Mouse (Mus musculus) heart, embryonic 11.5 days (tissue): ENCODE measurements around the gene Diexf. TPM values are rescaled to one million over a fixed set of nuclear protein-coding genes. Genes with fewer than 3 reads are reported as not detected.

Experiments used
- ATAC-seq: fragments of 200-750 bp; cut with Nextera tagmentation; replicated peaks from 2 replicates; pipeline ENCODE4 v1.8.0; 2017; ENCODE audit warnings: moderate library complexity; ENCODE audit not compliant: insufficient number of reproducible peaks, low FRiP score, low TSS enrichment
- H3K27ac ChIP-seq: fragments of 300-500 bp; sonication (generic); 2 replicates; pipeline ENCODE4 v1.5.1; 2014; ENCODE audit warnings: mild to moderate bottlenecking, low read depth, low read length
- H3K27me3 ChIP-seq: fragments of 300-500 bp; sonication (generic); 2 replicates; pipeline ENCODE4 v1.6.1; 2014; ENCODE audit warnings: mild to moderate bottlenecking, low read length, mixed read lengths; ENCODE audit not compliant: control insufficient read depth, insufficient read depth
- H3K36me3 ChIP-seq: fragments of 300-500 bp; sonication (generic); 2 replicates; pipeline ENCODE4 v1.6.1; 2014; ENCODE audit warnings: mild to moderate bottlenecking, low read length, moderate library complexity, mixed read lengths; ENCODE audit not compliant: control insufficient read depth, insufficient read depth
- H3K4me1 ChIP-seq: fragments of 300-500 bp; sonication (generic); 2 replicates; pipeline ENCODE4 v1.6.1; 2014; ENCODE audit warnings: low read length; ENCODE audit not compliant: control insufficient read depth, insufficient read depth
- H3K4me2 ChIP-seq: fragments of 300-500 bp; sonication (generic); 2 replicates; pipeline ENCODE4 v1.6.1; 2014; ENCODE audit warnings: mild to moderate bottlenecking, moderate library complexity
- H3K4me3 ChIP-seq: fragments of 300-500 bp; sonication (generic); 2 replicates; pipeline ENCODE4 v1.5.1; 2014; ENCODE audit warnings: low read depth, low read length
- H3K9ac ChIP-seq: fragments of 300-500 bp; sonication (generic); 2 replicates; pipeline ENCODE4 v1.6.1; 2014; ENCODE audit warnings: mild to moderate bottlenecking, low read depth, low read length, moderate library complexity
- H3K9me3 ChIP-seq: fragments of 300-500 bp; sonication (generic); replicated peaks from 2 replicates; pipeline ENCODE4 v1.6.1; 2016; ENCODE audit warnings: low read length; ENCODE audit not compliant: control insufficient read depth
- WGBS: fragments of 180-500 bp; shearing (Covaris S2); extraction: QIAGEN DNeasy Blood & Tissue Kit; methylation state at CpG from one replicate; pipeline ENCODE4 v1.1.7; 2014; ENCODE audit not compliant: insufficient replicate concordance; 5-methylcytosine and 5-hydroxymethylcytosine counted together
- polyA plus RNA-seq: library from polyadenylated mRNA; unstranded; fragments of >200 nt; fragmentation: Nextera tagmentation; extraction: Ambion mirVana; gene quantifications from 2 replicates; pipeline ENCODE4 v1.2.1, GENCODE M21; 2014

Diexf gene
- 5.6 and 6.9 TPM in 2 replicates for polyA plus RNA-seq

DNA sequence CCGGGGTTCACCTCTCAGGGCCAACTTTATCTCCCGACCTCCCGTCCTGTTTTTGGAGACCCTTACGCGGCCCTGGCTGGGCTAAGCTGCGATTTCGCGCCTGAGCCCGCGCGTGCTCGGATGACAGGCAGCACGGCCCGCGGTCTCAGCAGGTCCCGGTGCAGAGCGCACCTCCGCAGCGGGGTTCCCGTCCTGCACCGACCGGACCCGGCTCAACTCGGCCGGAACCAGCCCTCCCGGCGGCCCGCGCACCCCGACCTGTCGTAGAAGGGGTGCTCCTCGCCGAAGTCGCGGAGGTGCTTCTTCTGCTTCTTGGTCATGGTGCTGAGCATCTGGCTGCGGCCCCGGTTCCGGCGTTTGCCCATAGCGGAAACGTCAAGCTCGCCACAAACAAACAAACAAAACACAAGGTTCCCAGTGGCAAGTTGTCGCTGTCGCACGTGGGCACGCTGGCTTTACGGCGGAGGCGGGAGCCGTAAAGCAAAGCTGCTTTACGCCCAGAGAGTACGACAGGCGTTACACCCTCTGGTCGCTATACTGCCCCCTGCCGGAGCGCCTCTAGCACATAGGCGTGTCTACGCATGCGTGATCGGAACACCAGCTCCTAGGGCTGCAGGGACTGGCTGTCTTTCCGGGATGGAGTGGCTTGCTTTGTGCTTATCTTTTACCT, at the start of gene Diexf:
Diexf (minus strand) TSS at position 487 of the 670 bp plus-strand sequence.
- WGBS: under 1% methylated on average over 61 of the region's 61 CpGs
- Histone ChIP-seq H3K27me3 (no peaks in the 10 kb centered on the region), H3K36me3 (peaks cover 4% of the 10 kb centered on the region; the same call in 1 of the 2 replicates), H3K4me2 (peak within 1 kb of the TSS; percentile 66), H3K27ac (0 out of 2 replicates have a peak within 1 kb of the TSS, but pooled peaks have one; percentile 6), H3K9me3 (no peaks in the 10 kb centered on the region), H3K9ac (peak within 1 kb of the TSS; percentile 74), H3K4me1 (peaks cover 4% of the 10 kb centered on the region; the same call in 1 of the 2 replicates), H3K4me3 (peak within 1 kb of the TSS; percentile 90)
- ATAC-seq: peak; percentile 91

DNA sequence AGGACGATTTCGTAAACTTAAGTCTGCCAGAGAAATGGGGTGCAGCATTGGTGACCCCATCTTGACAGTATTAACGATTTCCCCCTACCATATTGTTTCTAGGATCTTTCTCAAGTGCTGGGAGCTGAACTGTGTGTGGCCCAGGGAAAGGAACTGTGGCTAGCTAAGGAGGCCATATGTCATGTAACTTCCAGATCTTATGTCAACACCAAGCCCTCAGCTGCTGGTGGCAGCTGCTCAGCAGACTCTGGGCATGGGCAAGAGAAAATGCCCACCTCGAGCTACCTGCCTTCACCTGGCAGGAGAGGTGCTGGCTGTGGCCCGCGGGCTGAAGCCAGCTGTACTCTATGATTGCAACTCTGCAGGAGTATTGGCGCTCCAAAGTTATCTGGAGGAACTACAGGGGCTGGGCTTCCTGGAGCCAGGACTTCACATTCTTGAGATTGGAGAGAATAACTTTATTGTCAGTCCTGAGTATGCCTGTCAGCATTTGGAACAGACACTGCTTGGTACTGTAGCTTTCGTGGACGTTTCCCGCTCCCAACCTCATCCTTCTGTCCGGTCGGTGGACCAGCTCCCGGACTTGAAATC, 44.2 kb upstream of the Diexf start:
- ATAC-seq: no peak
- Histone ChIP-seq H3K9me3 (no peaks in the 10 kb centered on the region), H3K4me3 (peak overlapping the region; percentile 81), H3K27me3 (no peaks in the 10 kb centered on the region), H3K27ac (peak overlapping the region; percentile 85), H3K4me2 (peak overlapping the region; percentile 89), H3K9ac (peak overlapping the region; percentile 71), H3K36me3 (no peaks in the 10 kb centered on the region), H3K4me1 (peaks cover 15% of the 10 kb centered on the region)
- 73% methylated on average over 13 of the region's 13 CpGs for WGBS

DNA sequence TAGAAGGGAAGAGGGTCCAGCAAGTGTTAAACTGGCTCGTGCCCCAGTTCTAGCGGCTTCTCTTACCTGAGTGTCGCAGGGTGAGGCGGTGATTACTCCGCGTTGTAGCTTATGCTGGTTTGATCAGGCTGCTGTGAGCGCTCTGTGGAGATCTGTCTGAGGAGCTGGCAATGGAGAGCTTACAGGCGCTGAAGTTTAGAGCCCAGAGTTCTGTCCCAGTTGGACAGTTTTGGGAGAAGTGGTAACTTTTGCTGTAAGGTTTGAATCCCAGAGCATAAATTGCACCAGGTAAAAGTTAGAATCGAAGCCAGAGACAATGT, 43.7 kb upstream of the Diexf start:
- Histone ChIP-seq H3K9me3 (no peaks in the 10 kb centered on the region), H3K4me2 (peak overlapping the region; percentile 89), H3K4me3 (peak overlapping the region; percentile 81), H3K27me3 (no peaks in the 10 kb centered on the region), H3K9ac (peak overlapping the region; percentile 71), H3K4me1 (peaks cover 15% of the 10 kb centered on the region), H3K27ac (peak overlapping the region; percentile 85), H3K36me3 (no peaks in the 10 kb centered on the region)
- no peak for ATAC-seq
- WGBS: 19% methylated on average over 9 of the region's 9 CpGs

DNA sequence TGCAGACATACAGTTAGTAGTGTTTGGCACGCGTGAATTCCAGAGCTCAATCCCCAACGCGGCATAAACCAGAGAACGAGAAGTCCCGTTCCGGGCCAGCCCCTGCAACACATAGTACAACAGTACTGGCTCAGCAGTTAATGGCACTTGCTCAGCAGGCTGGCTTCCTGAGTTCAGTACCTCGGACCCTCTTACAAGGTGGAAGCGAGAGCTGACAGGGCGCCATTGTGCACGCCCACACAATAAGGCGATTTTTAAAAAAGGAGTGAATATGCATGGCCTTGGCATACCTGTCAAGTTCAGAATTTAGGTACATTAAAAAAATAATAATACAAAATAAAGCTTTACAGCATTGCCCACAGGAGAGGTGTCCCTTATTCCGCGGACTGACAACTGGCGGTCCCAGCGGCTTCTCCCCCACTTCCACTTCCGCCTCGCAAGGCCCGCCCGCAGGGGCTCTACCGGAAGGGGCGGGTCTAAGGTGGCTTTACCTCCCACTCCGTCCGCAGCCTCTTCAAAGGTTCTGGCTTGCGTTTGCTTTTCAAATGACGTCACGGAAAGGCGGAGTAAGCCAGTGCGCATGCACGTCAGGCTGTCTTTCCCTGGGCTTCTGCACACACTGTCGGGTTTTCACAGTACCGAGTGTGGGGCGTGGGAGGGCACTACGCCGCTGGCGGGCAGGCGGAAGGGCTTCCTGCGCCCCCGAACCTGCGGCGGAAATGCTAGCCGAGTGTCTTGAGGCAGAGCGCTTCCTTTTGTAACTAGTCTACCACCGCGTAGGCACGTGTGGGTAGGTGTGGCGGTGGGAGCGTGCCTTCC, 43.1 kb upstream of the Diexf start:
- under 1% methylated on average over 48 of the region's 48 CpGs for WGBS
- no peaks in the 10 kb centered on the region for H3K36me3 ChIP-seq
- peak overlapping the region; percentile 81 for H3K4me3 ChIP-seq
- H3K27me3 ChIP-seq: no peaks in the 10 kb centered on the region
- peak overlapping the region; percentile 85 for H3K27ac ChIP-seq
- no peaks in the 10 kb centered on the region for H3K9me3 ChIP-seq
- ATAC-seq: peak; percentile 99
- peaks cover 15% of the 10 kb centered on the region for H3K4me1 ChIP-seq
- H3K4me2 ChIP-seq: peak overlapping the region; percentile 89
- H3K9ac ChIP-seq: peak overlapping the region; percentile 71

DNA sequence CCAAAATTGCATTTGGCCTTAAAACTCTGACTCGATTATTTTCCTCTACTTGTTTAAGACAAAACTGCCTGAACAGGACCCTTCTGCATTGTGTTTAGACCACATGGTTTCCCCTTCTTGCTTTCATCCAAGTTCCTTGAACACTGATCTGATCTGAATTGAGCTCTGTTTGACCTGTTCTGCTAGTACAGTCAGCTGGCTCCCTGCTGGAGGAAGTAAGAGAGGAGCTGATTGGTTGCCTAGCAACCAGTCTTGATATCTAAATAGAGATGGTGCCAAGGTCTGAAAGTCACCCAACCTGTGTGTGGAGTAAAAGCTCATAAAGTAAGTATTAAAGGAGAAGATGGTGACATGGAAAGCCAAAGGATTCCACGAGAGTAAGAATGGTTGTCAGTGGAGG, 39.8 kb upstream of the Diexf start:
- no peak for ATAC-seq
- no peak overlapping the region for H3K9ac ChIP-seq
- peaks cover 12% of the 10 kb centered on the region for H3K4me1 ChIP-seq
- H3K27me3 ChIP-seq: no peaks in the 10 kb centered on the region
- H3K4me3 ChIP-seq: no peak overlapping the region
- H3K9me3 ChIP-seq: no peaks in the 10 kb centered on the region
- 80% methylated on average over 2 of the region's 2 CpGs for WGBS
- no peak overlapping the region for H3K4me2 ChIP-seq
- no peak overlapping the region for H3K27ac ChIP-seq
- H3K36me3 ChIP-seq: no peaks in the 10 kb centered on the region

DNA sequence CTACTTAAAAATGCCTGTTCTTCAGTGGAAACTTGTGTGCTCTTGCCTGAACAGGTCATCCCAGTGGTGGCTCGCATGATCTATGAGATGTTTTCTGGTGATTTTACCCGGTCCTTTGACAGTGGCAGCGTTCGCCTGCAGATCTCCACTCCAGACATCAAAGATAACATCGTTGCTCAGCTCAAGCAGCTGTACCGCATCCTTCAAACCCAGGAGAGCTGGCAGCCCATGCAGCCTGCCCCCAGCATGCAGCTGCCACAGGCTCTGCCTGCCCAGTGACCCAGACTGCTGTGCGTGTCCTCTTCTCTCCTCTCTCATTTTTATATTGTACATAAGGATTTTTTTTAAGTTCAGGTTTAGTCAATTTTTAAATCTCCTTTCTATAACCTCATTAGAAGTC, 39.2 kb upstream of the Diexf start:
- 72% methylated on average over 7 of the region's 7 CpGs for WGBS
- ATAC-seq: no peak

DNA sequence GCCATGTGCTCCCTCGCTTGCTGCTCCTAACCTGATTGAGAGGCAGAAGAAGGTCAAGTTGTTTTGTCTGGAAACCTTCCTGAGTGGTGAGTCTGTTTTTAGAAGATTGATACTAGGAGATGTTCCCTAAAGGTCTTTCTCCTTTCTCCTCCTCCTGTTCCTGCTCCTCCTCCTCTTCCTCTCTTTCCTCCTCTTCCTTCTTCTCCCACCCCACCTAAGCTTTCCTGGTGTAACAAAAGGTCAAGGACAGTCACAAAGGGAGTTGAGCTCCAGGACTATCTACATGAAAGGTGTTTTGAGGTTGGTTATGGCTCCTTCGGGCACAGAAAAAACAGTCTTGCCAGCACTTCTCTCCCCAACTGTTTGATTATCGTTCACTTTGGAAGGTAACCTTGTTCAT, 37.7 kb upstream of the Diexf start, which contains the start of gene A130010J15Rik:
A130010J15Rik (plus strand) TSS at position 301 of the 400 bp plus-strand sequence.
- Histone ChIP-seq H3K9me3 (no peaks in the 10 kb centered on the region), H3K27me3 (no peaks in the 10 kb centered on the region), H3K36me3 (no peaks in the 10 kb centered on the region), H3K4me2 (no peak within 1 kb of the TSS), H3K27ac (no peak within 1 kb of the TSS), H3K4me3 (no peak within 1 kb of the TSS), H3K4me1 (peaks cover 5% of the 10 kb centered on the region; the same call in 1 of the 2 replicates), H3K9ac (no peak within 1 kb of the TSS)
- whole genome bisulfite sequencing: 83% methylated on average over 3 of the region's 3 CpGs
- ATAC-seq: no peak

More for the DNA sequence above, 39.2 kb upstream of the Diexf start:
- no peak overlapping the region for H3K27ac ChIP-seq
- H3K4me3 ChIP-seq: no peak overlapping the region
- H3K27me3 ChIP-seq: no peaks in the 10 kb centered on the region
- no peak overlapping the region for H3K9ac ChIP-seq
- H3K9me3 ChIP-seq: no peaks in the 10 kb centered on the region
- H3K36me3 ChIP-seq: no peaks in the 10 kb centered on the region
- peaks cover 10% of the 10 kb centered on the region for H3K4me1 ChIP-seq
- H3K4me2 ChIP-seq: no peak overlapping the region

DNA sequence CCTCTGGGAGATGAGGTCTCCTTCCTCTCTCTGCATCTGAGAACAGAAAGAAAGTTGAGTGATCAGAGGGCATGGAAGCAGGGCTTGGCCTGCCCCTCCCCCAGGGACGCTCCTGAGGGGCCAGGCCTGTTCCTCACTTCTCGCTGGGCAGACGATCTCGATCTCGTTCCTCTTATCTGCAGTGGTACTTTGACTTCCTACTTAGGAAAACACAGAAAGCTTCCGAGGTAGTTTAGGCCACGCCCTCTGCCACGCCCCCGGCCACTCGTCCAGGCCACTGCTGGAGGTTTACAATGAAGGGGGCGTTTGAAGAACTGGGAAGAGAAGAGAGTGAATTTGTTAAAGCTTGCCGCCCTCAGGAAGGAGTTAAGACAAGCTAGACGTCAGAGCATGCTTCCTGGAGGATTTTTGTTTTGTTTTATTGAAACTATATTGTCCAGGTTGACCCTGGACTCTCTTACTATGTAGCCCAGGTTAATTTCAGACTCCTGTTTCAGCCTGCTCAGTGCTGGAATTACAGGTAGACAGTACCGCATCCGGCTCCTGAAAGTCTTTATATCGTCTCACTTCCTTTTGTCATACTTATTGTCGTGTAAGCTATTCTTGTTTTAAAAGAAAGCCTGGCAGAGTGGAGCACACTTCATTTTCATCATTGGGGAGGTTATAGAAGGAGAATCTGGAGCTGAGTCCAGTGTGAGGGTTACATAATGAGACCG, 30.4 kb upstream of the Diexf start:
- H3K4me2 ChIP-seq: peak overlapping the region; percentile 61

More for the DNA sequence above, 30.4 kb upstream of the Diexf start:
- 12% methylated on average over 18 of the region's 18 CpGs for WGBS
- peak; percentile 58 for ATAC-seq
- peak overlapping the region; percentile 54 for H3K9ac ChIP-seq
- peaks cover 5% of the 10 kb centered on the region; the same call in 1 of the 2 replicates for H3K4me1 ChIP-seq
- peak overlapping the region; percentile 32 for H3K4me3 ChIP-seq
- no peak overlapping the region for H3K27ac ChIP-seq
- no peaks in the 10 kb centered on the region for H3K36me3 ChIP-seq
- 0 out of 2 replicates have a peak, but pooled peaks cover 1% of the 10 kb centered on the region for H3K27me3 ChIP-seq
- H3K9me3 ChIP-seq: no peaks in the 10 kb centered on the region
